Mouse (Mus musculus) testis, adult 2 months (tissue): Measurements from ENCODE around the gene Coq4. TPM values are rescaled to one million over a fixed set of nuclear protein-coding genes. Genes with fewer than 3 reads are reported as not detected.
A peak's percentile ranks its signal among the peaks of the same experiment; 100 is the strongest.

Experiments used
- H3K27ac ChIP-seq: fragments of 200-500 bp; 2 replicates; pipeline ENCODE4 v1.5.1; 2012; ENCODE audit warnings: low read depth, low read length; ENCODE audit not compliant: control insufficient read depth, insufficient read depth
- H3K27me3 ChIP-seq: fragments of 200-500 bp; 2 replicates; pipeline ENCODE4 v1.6.1; 2012; ENCODE audit warnings: mild to moderate bottlenecking, low read length, moderate library complexity; ENCODE audit not compliant: control insufficient read depth, insufficient read depth
- H3K36me3 ChIP-seq: fragments of 200-500 bp; 2 replicates; pipeline ENCODE4 v1.6.1; 2012; ENCODE audit warnings: mild to moderate bottlenecking, low read length; ENCODE audit not compliant: control insufficient read depth, insufficient read depth
- H3K4me1 ChIP-seq: fragments of 200-500 bp; 2 replicates; pipeline ENCODE4 v1.6.1; 2012; ENCODE audit warnings: low read length; ENCODE audit not compliant: control insufficient read depth, insufficient read depth
- H3K4me3 ChIP-seq: fragments of 200-500 bp; 2 replicates; pipeline ENCODE4 v1.5.1; 2012; ENCODE audit warnings: low read depth, mild to moderate bottlenecking, low read length, moderate library complexity, mixed read lengths; ENCODE audit not compliant: control insufficient read depth
- CTCF ChIP-seq: fragments of 200-500 bp; IDR thresholded peaks from 2 replicates; pipeline ENCODE4 v1.5.1; 2012; ENCODE audit warnings: low read depth, mild to moderate bottlenecking, inconsistent platforms, low read length, moderate library complexity; ENCODE audit not compliant: control insufficient read depth, insufficient read depth, insufficient replicate concordance
- POLR2A ChIP-seq: fragments of 200-500 bp; IDR thresholded peaks from 2 replicates; pipeline ENCODE4 v1.6.1; 2012; ENCODE audit warnings: low read depth, mild to moderate bottlenecking, inconsistent platforms, low read length, moderate library complexity; ENCODE audit not compliant: control insufficient read depth
- polyA plus RNA-seq: library from polyadenylated mRNA; depleted of rRNA; stranded (reverse); fragments of >200 nt; gene quantifications from 2 replicates; pipeline ENCODE4 v1.2.3, GENCODE M21; 2012; rRNA removed

Gene Coq4
- polyA plus RNA-seq, 1 experiment: 125 TPM

DNA sequence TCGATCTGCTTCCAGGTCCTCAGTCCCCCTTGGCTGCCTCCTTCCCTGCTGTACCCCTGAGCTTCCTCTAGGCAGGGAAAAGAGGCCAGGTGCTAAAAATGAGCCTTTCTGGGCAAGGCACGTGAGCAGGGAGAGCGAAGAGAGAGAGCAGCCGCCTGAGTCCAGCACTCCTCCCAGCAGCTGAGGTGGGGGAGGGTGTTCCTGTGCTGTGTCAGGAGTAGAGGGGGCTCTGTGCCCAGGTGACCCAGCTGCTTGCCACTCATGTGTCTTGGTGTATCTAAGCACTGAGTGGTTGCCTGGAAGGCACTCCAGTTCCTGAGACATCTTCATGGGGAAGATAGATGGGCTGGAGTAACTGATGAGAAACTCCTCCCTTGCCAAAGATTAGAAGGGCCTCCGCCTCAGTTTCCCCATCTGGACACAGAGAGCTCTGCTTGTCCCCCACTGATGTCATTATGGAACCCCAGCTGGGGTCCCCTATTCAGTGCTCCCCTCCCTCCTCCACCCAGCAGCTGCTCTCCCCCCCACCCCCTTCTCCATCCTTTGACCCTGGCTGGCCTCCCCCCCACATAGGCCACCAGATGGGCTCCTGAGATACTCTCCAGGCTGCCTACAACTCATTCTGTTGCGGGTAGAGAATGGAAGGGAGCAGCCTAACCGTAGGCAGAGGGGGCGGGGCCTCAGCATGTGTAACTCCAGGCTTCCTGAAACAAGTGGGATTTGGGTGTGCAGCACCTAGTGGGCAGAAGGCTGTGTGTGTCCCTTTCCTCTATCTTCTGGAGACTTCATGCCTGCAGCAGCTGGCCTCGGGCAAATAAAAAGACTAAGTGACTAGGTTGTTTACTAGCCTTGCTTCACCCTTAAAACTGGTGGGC lies 56.2 kb downstream of the Coq4 start:
- no peak overlapping the region for H3K27ac ChIP-seq
- H3K27me3 ChIP-seq: no peaks in the 10 kb centered on the region; the same call in 1 of the 2 replicates
- H3K4me1 ChIP-seq: peaks cover 11% of the 10 kb centered on the region
- peaks cover 3% of the 10 kb centered on the region; the same call in 1 of the 2 replicates for H3K36me3 ChIP-seq
- TF ChIP-seq POLR2A (no peak), CTCF (no peak)
- H3K4me3 ChIP-seq: no peak overlapping the region

DNA sequence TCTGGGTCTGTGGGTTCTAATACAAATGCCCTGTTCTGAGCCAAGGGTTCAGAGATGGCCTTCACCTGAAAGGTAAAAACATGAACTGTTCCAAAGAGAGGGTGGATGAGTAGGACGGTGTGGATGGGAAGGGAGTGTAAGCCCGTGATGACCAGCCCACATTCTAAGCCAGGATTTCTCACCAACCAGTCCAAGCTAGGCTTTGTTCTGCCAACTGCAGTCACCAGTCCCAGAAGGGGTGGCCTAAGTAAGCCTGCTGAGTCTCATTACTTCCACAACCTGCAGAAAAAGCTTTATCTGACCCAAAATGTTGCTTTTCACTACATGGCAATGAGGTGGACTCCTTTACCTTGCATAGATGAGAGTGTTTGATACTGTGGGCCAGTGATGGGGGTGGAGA lies 56.8 kb downstream of the Coq4 start:
- H3K4me1 ChIP-seq: peaks cover 11% of the 10 kb centered on the region

GRCm38 (mm10) chr2:29844661-29845060 lies 57.4 kb downstream of the Coq4 start:
- no peak overlapping the region for H3K4me3 ChIP-seq
- TF ChIP-seq CTCF: no peak
- peaks cover 3% of the 10 kb centered on the region; the same call in 1 of the 2 replicates for H3K36me3 ChIP-seq
- no peak overlapping the region for H3K27ac ChIP-seq
- no peaks in the 10 kb centered on the region; the same call in 1 of the 2 replicates for H3K27me3 ChIP-seq
- peaks cover 11% of the 10 kb centered on the region for H3K4me1 ChIP-seq

More for the DNA sequence above, 56.8 kb downstream of the Coq4 start:
- no peaks in the 10 kb centered on the region; the same call in 1 of the 2 replicates for H3K27me3 ChIP-seq
- peaks cover 3% of the 10 kb centered on the region; the same call in 1 of the 2 replicates for H3K36me3 ChIP-seq
- no peak for TF ChIP-seq POLR2A
- TF ChIP-seq CTCF: no peak
- H3K27ac ChIP-seq: no peak overlapping the region
- no peak overlapping the region for H3K4me3 ChIP-seq

DNA sequence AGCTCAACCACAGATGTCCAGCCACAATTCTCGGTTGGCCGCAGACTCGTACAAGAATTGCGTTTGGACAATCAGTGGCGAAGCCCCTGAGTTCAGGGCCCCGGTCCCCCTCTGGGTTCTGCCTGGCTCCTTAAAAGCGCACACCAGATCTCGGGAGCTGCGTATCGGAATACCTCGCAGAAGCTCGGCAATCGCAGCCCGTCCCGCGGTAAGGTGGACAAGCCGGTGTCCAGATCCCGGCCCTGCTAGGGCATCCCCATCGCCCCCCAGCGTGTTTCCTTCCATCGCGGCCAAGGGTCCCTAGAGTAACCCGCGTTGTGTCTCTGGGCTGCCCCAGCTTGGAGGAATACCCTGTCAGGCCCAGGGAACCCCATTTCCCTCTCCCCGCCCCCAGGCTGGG lies 58.3 kb downstream of the Coq4 start:
- H3K27me3 ChIP-seq: no peaks in the 10 kb centered on the region; the same call in 1 of the 2 replicates
- H3K4me1 ChIP-seq: peaks cover 11% of the 10 kb centered on the region
- H3K36me3 ChIP-seq: 0 out of 2 replicates have a peak, but pooled peaks cover 3% of the 10 kb centered on the region
- peak overlapping the region; percentile 48 for H3K4me3 ChIP-seq
- TF ChIP-seq CTCF (no peak), POLR2A (no peak)
- no peak overlapping the region for H3K27ac ChIP-seq

DNA sequence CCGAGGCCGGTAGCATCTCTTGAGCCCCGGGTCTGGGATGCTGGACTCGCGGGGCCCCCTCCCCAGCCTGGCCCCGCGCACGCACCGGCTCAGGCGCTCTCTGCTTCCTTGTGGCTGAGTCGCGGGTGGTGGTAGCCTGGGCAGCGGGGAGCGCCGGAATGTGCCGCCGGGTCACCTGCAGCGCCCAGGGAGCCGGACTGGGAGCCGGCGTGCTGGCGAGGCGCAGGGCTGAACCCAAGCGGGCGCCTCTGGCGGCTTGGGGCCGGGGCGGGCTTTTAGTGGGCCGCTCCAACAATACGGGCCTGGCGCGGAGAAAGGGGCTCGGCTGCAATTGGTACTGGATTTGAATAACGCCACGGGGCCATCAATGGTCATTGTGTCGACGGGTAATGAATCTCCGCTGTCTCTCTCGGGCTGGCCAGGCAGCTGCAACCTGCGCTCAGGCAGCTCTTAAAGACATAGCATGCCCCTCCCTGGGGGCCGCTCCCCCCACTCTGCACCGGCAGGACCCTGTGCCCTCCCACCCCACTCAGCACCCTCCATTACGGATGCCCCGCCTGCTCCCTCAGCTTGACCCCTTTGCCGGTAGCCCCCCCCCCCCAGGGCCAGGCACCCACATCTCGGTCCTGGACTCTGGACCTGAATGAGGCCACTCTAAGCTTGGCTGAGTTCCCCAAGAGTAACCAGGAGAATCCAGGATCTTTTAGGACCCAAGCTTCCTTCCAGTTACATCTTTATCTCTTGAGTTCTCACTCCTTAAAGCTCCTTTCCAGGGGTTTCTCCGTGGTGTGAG lies 59.0 kb downstream of the Coq4 start:
- Histone ChIP-seq H3K36me3 (0 out of 2 replicates have a peak, but pooled peaks cover 3% of the 10 kb centered on the region), H3K4me3 (peak overlapping the region; percentile 48), H3K27ac (no peak overlapping the region), H3K4me1 (peaks cover 11% of the 10 kb centered on the region), H3K27me3 (no peaks in the 10 kb centered on the region; the same call in 1 of the 2 replicates)
- TF ChIP-seq CTCF (no peak), POLR2A (no peak)

DNA sequence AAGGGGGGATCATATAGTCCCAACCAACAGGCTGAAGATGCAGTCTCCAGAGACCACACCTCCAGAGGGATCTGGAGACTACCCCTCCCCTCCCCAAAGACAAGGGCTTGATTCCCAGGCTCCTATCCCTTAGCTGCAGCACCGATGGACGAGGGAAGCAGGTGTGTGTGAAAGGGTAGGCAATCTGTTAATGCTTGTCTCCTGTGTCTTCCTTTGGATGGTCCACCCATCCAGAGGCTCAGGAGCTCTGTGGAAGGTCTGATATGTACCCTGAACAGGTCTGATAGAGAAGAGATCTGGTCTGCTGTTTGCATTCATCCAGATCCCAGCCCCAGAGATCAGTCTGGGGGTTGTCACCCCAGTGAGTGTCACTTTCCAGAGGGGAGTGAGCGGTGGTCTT lies 59.6 kb downstream of the Coq4 start:
- Histone ChIP-seq H3K27ac (no peak overlapping the region), H3K4me1 (peaks cover 11% of the 10 kb centered on the region), H3K27me3 (no peaks in the 10 kb centered on the region; the same call in 1 of the 2 replicates), H3K4me3 (no peak overlapping the region), H3K36me3 (0 out of 2 replicates have a peak, but pooled peaks cover 3% of the 10 kb centered on the region)
- TF ChIP-seq CTCF: no peak
- TF ChIP-seq POLR2A: no peak

Other genes starting within 250 kb of the Coq4 start
- gene Rapgef1, start 167.8 kb upstream of the Coq4 start, polyA plus RNA-seq: 58.8 and 59.2 TPM in 2 replicates
- gene Gm13420, start 35.8 kb upstream of the Coq4 start, polyA plus RNA-seq: 0.28 and 0.47 TPM in 2 replicates
- 130 and 146 TPM in 2 replicates for gene Gm13547, start 28.2 kb upstream of the Coq4 start, polyA plus RNA-seq
- 12.4 and 16.8 TPM in 2 replicates for gene Trub2, start 1.0 kb downstream of the Coq4 start, polyA plus RNA-seq
- gene Slc27a4, start 15.1 kb downstream of the Coq4 start, polyA plus RNA-seq: 4.1 and 5.5 TPM in 2 replicates
- gene Urm1, start 32.6 kb downstream of the Coq4 start, polyA plus RNA-seq: 22.7 and 25.1 TPM in 2 replicates
- gene Cercam, start 81.7 kb downstream of the Coq4 start, polyA plus RNA-seq: 8.9 and 10.1 TPM in 2 replicates
- gene Odf2, start 101.7 kb downstream of the Coq4 start, polyA plus RNA-seq: 1,873 and 2,193 TPM in 2 replicates
- gene Gle1, start 147.9 kb downstream of the Coq4 start, polyA plus RNA-seq: 31.4 and 36.0 TPM in 2 replicates
- 112 and 117 TPM in 2 replicates for gene Sptan1, start 178.1 kb downstream of the Coq4 start, polyA plus RNA-seq